Mouse (Mus musculus) olfactory bulb, adult 2 months (tissue): ENCODE measurements around the gene Tcf12.

Source experiments
- CTCF ChIP-seq: fragments of 200-500 bp; IDR thresholded peaks from 2 replicates; pipeline ENCODE4 v1.5.1; 2012; ENCODE audit warnings: low read depth, mild to moderate bottlenecking, low read length, moderate library complexity; ENCODE audit not compliant: insufficient read depth
- POLR2A ChIP-seq: fragments of 200-500 bp; IDR thresholded peaks from 2 replicates; pipeline ENCODE4 v1.6.1; 2012; ENCODE audit warnings: mild to moderate bottlenecking, low read depth, low read length, moderate library complexity; ENCODE audit not compliant: insufficient read depth

DNA sequence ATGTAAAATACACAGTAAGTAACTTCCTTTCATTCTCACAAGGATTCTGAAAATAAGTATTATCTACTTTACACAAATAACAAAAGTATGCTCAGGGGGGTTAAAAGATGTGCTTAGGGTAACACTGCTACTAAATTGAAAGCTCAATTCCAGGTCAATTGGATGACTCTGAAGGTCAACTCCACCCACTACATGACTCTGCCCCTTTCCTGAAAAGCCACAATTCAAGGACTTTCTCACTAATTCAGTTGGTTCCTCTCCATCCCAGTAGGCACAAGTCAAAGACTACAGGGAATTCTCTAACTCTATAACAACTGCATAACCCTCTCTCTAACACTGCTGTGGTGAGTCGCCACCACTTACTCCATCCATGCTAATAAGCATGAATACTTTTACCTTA, 8.2 kb downstream of the Tcf12 start:
- TF ChIP-seq POLR2A (no peak), CTCF (no peak)
